Mouse (Mus musculus) C2C12 (cell line): ENCODE data around the gene Paqr7. TPM values are rescaled to one million over a fixed set of nuclear protein-coding genes. Genes with fewer than 3 reads are reported as not detected.

Source experiments
- H3K27me3 ChIP-seq: one replicate; pipeline ENCODE4 v1.6.1; 2011; ENCODE audit not compliant: control insufficient read depth, insufficient read depth, insufficient read length
- H3K36me3 ChIP-seq: one replicate; pipeline ENCODE4 v1.6.1; 2011; ENCODE audit not compliant: control insufficient read depth, insufficient read depth
- H3K4me3 ChIP-seq: one replicate; pipeline ENCODE4 v1.5.1; 2011; ENCODE audit warnings: mild to moderate bottlenecking, control low read depth; ENCODE audit not compliant: poor library complexity, insufficient read depth, severe bottlenecking
- H3K79me2 ChIP-seq: one replicate; pipeline ENCODE4 v1.6.1; 2011; ENCODE audit not compliant: control insufficient read depth, insufficient read depth
- H3K79me3 ChIP-seq: one replicate; pipeline ENCODE4 v1.6.1; 2011; ENCODE audit warnings: low read depth, control low read depth
- H3ac ChIP-seq: one replicate; pipeline ENCODE3; 2011; ENCODE audit warnings: low read depth; ENCODE audit not compliant: control insufficient read depth, insufficient read length
- CEBPB ChIP-seq: IDR thresholded peaks from one replicate; pipeline ENCODE4 v1.6.1; 2011; ENCODE audit warnings: low read depth, mild to moderate bottlenecking, control low read depth, moderate library complexity
- CTCF ChIP-seq: IDR thresholded peaks from one replicate; pipeline ENCODE4 v1.5.1; 2011; ENCODE audit not compliant: control insufficient read depth, insufficient read depth, insufficient read length
- FOSL1 ChIP-seq: IDR thresholded peaks from one replicate; pipeline ENCODE4 v1.8.0; 2011; ENCODE audit warnings: mild to moderate bottlenecking, low read length; ENCODE audit not compliant: poor library complexity, insufficient read depth, severe bottlenecking
- MAX ChIP-seq: IDR thresholded peaks from one replicate; pipeline ENCODE4 v1.6.1; 2011; ENCODE audit warnings: mild to moderate bottlenecking, control low read depth
- MYOD1 ChIP-seq: IDR thresholded peaks from one replicate; pipeline ENCODE4 v1.6.1; 2011; ENCODE audit warnings: low read depth; ENCODE audit not compliant: control insufficient read depth, insufficient read length
- MYOG ChIP-seq: IDR thresholded peaks from one replicate; pipeline ENCODE4 v1.6.1; 2011; ENCODE audit not compliant: control insufficient read depth, insufficient read length; ENCODE audit errors: extremely low read depth
- USF1 ChIP-seq: IDR thresholded peaks from one replicate; pipeline ENCODE4 v1.6.1; 2011; ENCODE audit warnings: low read depth, mild to moderate bottlenecking, control low read depth, moderate library complexity
- polyA plus RNA-seq: library from polyadenylated mRNA; unstranded; fragments of >200 nt; fragmentation: generic; extraction: Trizol; gene quantifications from one replicate; pipeline ENCODE4 v1.2.1, GENCODE M21; 2012; ENCODE audit warnings: missing spikeins

The Paqr7 gene
- polyA plus RNA-seq, 1 experiment, result 5.1 TPM

- Histone ChIP-seq H3K36me3 (no peaks in the 10 kb centered on the region), H3ac (no peak overlapping the region), H3K4me3 (no peak overlapping the region), H3K79me2 (no peaks in the 10 kb centered on the region), H3K27me3 (no peaks in the 10 kb centered on the region), H3K79me3 (no peaks in the 10 kb centered on the region)
- TF ChIP-seq USF1, result no peak
- TF ChIP-seq CTCF, result no peak
- no peak for TF ChIP-seq MYOD1
- TF ChIP-seq CEBPB, result no peak
- TF ChIP-seq MYOG, result no peak
- no peak for TF ChIP-seq MAX
- no peak for TF ChIP-seq FOSL1
These were observed 4.6 kb downstream of the Paqr7 start for GRCm38 (mm10) chr4:134501095-134501494.

DNA sequence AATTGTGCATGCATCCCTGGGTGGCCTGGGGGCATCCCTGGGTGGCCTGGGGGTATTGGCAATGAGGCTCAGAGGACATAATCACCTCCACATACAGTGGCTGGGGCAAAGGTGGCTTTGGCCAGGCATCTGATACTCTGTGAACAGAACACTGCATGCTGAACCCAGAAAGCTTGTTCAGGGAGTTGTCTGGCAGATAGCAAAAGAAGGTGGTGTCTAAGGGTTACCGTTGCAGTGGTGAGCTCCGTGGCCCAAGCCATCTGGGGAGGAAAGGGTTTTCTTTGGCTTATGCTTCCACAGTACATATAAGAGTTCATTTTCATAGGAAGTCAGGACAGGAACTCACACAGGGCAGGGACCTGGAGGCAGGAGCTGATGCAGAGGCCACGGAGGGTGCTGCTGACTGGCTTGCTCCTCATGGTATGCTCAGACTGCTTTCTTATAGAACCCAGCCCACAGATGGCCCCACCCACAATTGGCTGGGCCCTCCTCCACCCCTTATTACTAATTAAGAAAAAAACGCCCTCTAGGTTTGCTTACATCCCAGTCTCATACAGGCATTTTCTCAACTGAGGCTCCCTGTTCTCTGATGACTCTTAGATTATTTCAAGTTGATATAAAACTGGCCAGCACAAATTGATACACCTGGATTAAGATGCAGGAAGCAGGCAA lies 7.3 kb downstream of the Paqr7 start:
- Histone ChIP-seq H3K36me3 (no peaks in the 10 kb centered on the region), H3K79me3 (no peaks in the 10 kb centered on the region), H3K79me2 (no peaks in the 10 kb centered on the region), H3ac (no peak overlapping the region), H3K4me3 (no peak overlapping the region), H3K27me3 (no peaks in the 10 kb centered on the region)
- TF ChIP-seq MYOG (no peak), MYOD1 (no peak), CEBPB (no peak)

GRCm38 (mm10) chr4:134505303-134505789 lies 8.8 kb downstream of the Paqr7 start:
- H3K79me2 ChIP-seq, result no peaks in the 10 kb centered on the region
- no peak overlapping the region for H3K4me3 ChIP-seq
- no peaks in the 10 kb centered on the region for H3K79me3 ChIP-seq
- no peaks in the 10 kb centered on the region for H3K27me3 ChIP-seq
- H3K36me3 ChIP-seq, result no peaks in the 10 kb centered on the region
- no peak overlapping the region for H3ac ChIP-seq
- TF ChIP-seq USF1 (no peak), FOSL1 (no peak), MYOD1 (no peak), MYOG (no peak), CEBPB (no peak), CTCF (no peak), MAX (no peak)

- H3K4me3 ChIP-seq, result no peak overlapping the region
- H3ac ChIP-seq, result no peak overlapping the region
- peaks cover 1% of the 10 kb centered on the region for H3K79me2 ChIP-seq
- no peaks in the 10 kb centered on the region for H3K27me3 ChIP-seq
- no peak for TF ChIP-seq CEBPB
- no peaks in the 10 kb centered on the region for H3K79me3 ChIP-seq
- H3K36me3 ChIP-seq, result no peaks in the 10 kb centered on the region
These were observed 9.6 kb downstream of the Paqr7 start for GRCm38 (mm10) chr4:134505966-134506594.

- no peak overlapping the region for H3K4me3 ChIP-seq
- H3K27me3 ChIP-seq, result no peaks in the 10 kb centered on the region
- peaks cover 5% of the 10 kb centered on the region for H3K79me3 ChIP-seq
- peaks cover 8% of the 10 kb centered on the region for H3K79me2 ChIP-seq
- no peaks in the 10 kb centered on the region for H3K36me3 ChIP-seq
- no peak overlapping the region for H3ac ChIP-seq
- no peak for TF ChIP-seq MYOG
- TF ChIP-seq CEBPB, result no peak
- no peak for TF ChIP-seq CTCF
- TF ChIP-seq FOSL1, result no peak
- TF ChIP-seq MAX, result no peak
- no peak for TF ChIP-seq USF1
- TF ChIP-seq MYOD1, result no peak
These were observed 10.2 kb downstream of the Paqr7 start for GRCm38 (mm10) chr4:134506713-134507112.

GRCm38 (mm10) chr4:134510396-134510795 lies 13.9 kb downstream of the Paqr7 start:
- peaks cover 39% of the 10 kb centered on the region for H3K79me2 ChIP-seq
- H3K36me3 ChIP-seq, result peaks cover 6% of the 10 kb centered on the region
- no peak for TF ChIP-seq MYOD1
- no peak for TF ChIP-seq MYOG
- no peak for TF ChIP-seq USF1
- TF ChIP-seq CTCF, result no peak
- TF ChIP-seq FOSL1, result no peak
- no peak for TF ChIP-seq MAX
- TF ChIP-seq CEBPB, result no peak
- peaks cover 22% of the 10 kb centered on the region for H3K79me3 ChIP-seq
- H3ac ChIP-seq, result no peak overlapping the region
- H3K27me3 ChIP-seq, result no peaks in the 10 kb centered on the region
- H3K4me3 ChIP-seq, result no peak overlapping the region
